Mouse (Mus musculus) small intestine, adult 2 months (tissue): ENCODE data around the gene Adamtsl4.

Source experiments
- CTCF ChIP-seq: fragments of 200-500 bp; IDR thresholded peaks from 2 replicates; pipeline ENCODE4 v1.5.1; 2012; ENCODE audit warnings: low read depth, mild to moderate bottlenecking, control low read depth, inconsistent platforms, low read length, moderate library complexity, mixed read lengths; ENCODE audit not compliant: insufficient replicate concordance, insufficient read length; ENCODE audit errors: extremely low read depth
- POLR2A ChIP-seq: fragments of 200-500 bp; IDR thresholded peaks from 2 replicates; pipeline ENCODE4 v1.6.1; 2012; ENCODE audit warnings: low read depth, mild to moderate bottlenecking, control low read depth, inconsistent platforms, low read length, moderate library complexity

DNA sequence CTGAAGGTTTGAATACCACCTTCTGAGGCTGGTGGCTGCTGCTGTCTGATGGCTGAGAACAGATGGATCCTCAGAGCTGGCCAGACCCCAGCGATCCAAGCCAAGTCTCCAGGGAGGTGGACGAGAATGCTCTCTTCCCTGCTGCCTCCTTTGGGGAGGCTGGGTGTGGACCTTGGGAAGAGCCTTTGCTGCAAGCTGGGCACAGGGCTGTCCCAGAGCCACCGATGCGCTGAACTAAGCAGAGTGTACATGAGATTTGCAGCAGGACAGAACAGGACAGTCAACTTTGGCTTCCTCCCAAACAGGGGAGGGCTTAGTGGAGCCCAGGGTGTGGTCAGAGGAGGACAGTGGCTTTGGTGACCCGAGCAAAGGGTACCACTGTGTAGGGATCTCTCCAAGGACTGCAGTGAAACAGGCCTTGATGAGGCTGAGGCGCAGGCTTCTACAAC, 12.5 kb upstream of the Adamtsl4 start:
- TF ChIP-seq POLR2A (no peak), CTCF (no peak)
